Mouse (Mus musculus): ENCODE measurements around the gene Inafm1. TPM values are rescaled to one million over a fixed set of nuclear protein-coding genes. Genes with fewer than 3 reads are reported as not detected.
"Not testable (repeated sequence)": the region's sequence is repeated elsewhere in the genome, so short reads cannot be mapped to it uniquely, and the experiment has no call there.

The Inafm1 gene
- polyA plus RNA-seq, 1 experiment from 2014 or later, result 13.0 TPM

DNA sequence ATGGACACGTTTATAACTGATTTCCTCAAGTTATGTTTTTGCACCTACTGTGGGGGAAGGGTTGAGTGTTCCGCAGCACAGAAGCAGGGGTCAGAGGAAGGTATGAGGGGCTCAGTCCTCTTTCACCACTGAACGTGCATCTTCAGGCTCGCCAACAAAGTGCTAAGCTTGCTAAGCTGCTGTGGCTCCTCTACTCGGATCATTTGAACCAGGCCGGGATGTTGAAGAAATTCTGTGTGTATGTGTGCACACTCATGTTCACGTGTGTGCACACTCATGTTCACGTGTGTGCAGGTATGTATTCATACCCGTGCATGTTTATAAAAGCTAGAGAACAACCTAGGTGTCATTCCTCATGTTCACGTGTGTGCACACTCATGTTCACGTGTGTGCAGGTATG is 7.6 kb downstream of the Inafm1 start:
- DNase-seq (ENCODE audit: low read depth, low spot score), result no peak
- H3K27me3 ChIP-seq, result no peaks in the 10 kb centered on the region
- no peak for TF ChIP-seq CTCF (IDR thresholded peaks at IDR 0.05)
- ChIA-PET CTCF (no interaction called here), POLR2A (no interaction called here)
- in situ Hi-C loops (cut with MboI; ENCODE audit: low pct_unique_long_range_greater_than_20kb), result no loop called here
- no peak for ATAC-seq

DNA sequence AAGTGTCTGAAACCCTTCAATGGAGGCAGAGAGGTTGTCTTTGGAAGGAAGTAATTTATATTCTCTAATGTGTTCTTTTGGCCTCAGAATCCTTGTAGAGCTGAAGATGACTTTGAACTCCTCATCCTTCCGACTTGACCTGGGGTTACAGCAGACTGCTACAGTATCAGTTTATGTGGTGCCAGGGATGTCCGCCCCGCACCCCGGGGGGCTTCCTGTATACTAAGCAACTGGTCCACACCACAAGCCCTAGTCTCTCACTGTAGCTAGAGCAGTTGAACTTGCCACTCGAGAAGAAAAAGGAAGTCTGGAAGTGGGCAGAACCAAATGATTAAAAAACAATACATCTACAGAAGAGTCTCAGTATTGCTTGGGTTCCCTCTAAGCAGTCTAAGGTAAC is 9.6 kb downstream of the Inafm1 start:
- TF ChIP-seq CTCF (IDR thresholded peaks at IDR 0.05), result no peak
- DNase-seq (ENCODE audit: low read depth, low spot score) (no peak), ATAC-seq (no peak)
- in situ Hi-C loops (cut with MboI; ENCODE audit: low pct_unique_long_range_greater_than_20kb), result loop anchor here (5.0 kb wide), 1 partner anchor 72 kb away; no protein-coding TSS in a partner anchor
- no peaks in the 10 kb centered on the region for H3K27me3 ChIP-seq
- ChIA-PET POLR2A (interaction anchor here (0.7 kb wide), 3 partner anchors 19 to 57 kb away, joined by 3 to 4 read pairs (median 3); no protein-coding TSS in a partner anchor), CTCF (interaction anchor here (1.7 to 2.7 kb wide), 7 partner anchors 8 to 167 kb away, joined by 4 to 30 read pairs (median 10); no protein-coding TSS in a partner anchor)

DNA sequence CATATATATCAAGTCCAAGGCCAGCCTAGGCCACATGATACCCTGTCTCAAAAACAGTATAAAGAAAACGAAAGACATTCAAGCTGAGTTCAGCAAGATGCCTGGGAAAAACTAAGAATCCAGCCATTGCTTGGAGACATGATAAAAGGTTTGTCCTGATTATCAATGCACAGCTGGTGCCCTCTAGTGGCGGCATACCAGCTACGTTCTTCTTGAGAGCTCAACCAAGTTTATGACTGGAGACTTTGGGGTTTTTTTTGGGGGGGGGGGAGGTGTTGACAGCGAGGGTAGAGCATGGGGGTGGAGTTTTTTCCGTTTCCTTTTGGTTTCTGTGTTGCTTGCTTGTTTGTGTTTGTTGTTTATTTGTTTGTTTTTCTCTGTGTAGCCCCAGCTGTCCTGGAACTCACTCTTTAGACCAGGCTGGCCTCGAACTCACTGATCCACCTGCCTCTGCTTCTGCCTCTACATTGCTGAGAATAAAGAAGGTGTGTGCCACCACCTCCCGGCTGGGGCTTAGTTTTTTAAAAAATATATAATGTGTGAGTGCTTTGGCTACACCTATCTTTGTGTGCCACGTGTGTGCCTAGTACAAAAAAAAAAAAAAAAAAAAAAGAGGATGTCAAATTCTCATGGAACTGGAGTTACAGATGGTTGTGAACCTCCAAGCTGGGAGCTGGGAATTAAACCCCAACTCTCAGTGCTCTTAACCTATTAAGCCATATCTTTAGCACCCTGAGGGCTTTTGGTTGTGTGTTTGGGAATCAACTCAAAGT is 10.2 kb downstream of the Inafm1 start:
- no peak for DNase-seq (ENCODE audit: low read depth, low spot score)
- ATAC-seq, result no peak
- no peaks in the 10 kb centered on the region for H3K27me3 ChIP-seq
- ChIA-PET CTCF (interaction anchor here (0.6 to 2.7 kb wide), 12 partner anchors 9 to 499 kb away, joined by 3 to 30 read pairs (median 7); partner anchors contain the start of gene Meis3), POLR2A (interaction anchor here (0.7 to 1.2 kb wide), 4 partner anchors 10 to 56 kb away, joined by 3 to 4 read pairs (median 3); partner anchors contain the start of gene Inafm1)
- in situ Hi-C loops (cut with MboI; ENCODE audit: low pct_unique_long_range_greater_than_20kb), result loop anchor here (5.0 kb wide), 1 partner anchor 71 kb away; no protein-coding TSS in a partner anchor
- peak; percentile 76 for TF ChIP-seq CTCF (IDR thresholded peaks at IDR 0.05)

DNA sequence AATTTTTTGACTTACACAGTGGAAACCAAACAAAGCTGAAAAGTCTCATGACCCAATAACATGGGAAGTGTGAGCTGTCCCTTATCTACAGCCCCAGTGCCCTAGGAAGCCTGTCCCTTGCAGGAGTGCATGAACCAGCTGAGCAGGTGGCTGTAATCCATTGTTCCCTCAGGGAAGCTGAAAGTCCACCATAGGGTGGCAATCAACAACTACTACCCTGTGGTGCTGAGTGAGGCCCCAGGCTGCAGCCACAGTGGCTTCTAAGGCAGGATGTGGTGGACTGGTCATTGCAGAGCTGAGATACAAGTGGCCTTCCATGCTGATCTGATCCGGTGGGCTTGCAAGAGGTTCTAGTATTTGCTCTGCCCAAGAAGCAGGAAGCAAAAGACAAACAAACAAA is 12.3 kb downstream of the Inafm1 start:
- ATAC-seq, result no peak
- no peak for TF ChIP-seq CTCF (IDR thresholded peaks at IDR 0.05)
- in situ Hi-C loops (cut with MboI; ENCODE audit: low pct_unique_long_range_greater_than_20kb), result loop anchor here (5.0 kb wide), 1 partner anchor 69 kb away; no protein-coding TSS in a partner anchor
- DNase-seq (ENCODE audit: low read depth, low spot score), result no peak
- POLR2A ChIA-PET, result no interaction called here
- no peaks in the 10 kb centered on the region for H3K27me3 ChIP-seq
- CTCF ChIA-PET, result no interaction called here

DNA sequence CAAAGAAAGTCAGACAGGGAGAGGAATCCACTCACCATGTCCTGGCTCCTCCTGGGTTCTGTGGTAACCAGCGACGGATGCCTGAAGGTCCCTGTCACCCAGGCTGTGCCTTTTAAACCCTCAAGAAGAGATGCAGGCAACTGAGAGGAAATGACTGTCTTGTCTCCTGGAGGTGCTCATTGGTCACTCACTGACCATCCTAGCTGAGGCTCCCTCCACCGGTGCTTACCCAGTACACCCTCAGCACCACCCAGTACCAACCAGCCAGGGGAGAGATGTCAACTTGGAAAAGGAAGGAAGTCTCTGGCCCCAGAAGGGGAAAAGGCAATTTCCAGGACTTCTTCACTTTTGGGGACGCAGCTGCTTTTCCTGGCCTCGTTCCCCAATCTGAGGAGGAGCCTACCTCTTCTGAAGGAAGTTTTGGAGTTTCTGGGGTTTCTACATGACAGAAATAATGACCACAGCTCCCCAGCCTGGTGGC is 14.3 kb downstream of the Inafm1 start, which contains the start of gene C5ar1:
TSS of gene C5ar1 (minus strand) at position 431 of the 481 bp plus-strand sequence.
- ChIA-PET CTCF (no interaction called here), POLR2A (no interaction called here)
- no peaks in the 10 kb centered on the region for H3K27me3 ChIP-seq
- in situ Hi-C loops (cut with MboI; ENCODE audit: low pct_unique_long_range_greater_than_20kb), result no loop called here
- TF ChIP-seq CTCF (IDR thresholded peaks at IDR 0.05), result no peak
- ATAC-seq (no peak), DNase-seq (ENCODE audit: low read depth, low spot score) (no peak)

DNA sequence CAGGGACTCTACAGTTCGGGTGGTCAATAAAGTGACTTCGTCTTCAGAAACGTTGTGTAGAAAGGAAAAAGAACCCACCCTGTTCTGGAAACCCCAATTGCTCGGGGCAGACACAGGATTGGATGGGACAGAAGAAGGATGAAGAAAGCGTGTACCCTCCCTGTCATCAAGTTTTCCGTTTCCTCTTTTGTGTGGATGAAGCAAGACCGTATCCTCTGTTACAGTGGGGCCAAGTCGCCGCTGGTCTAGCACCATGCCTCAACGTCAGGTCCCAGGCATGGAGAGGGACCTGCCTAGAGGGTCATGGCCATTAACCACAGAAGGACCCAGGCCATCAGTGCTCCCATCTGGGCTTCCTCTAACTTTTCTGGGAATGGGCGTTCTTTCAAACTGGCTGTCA is 15.6 kb downstream of the Inafm1 start:
- no peak for DNase-seq (ENCODE audit: low read depth, low spot score)
- no peak for TF ChIP-seq CTCF (IDR thresholded peaks at IDR 0.05)
- H3K27me3 ChIP-seq, result no peaks in the 10 kb centered on the region
- ATAC-seq, result no peak
- CTCF ChIA-PET, result interaction anchor here (1.2 kb wide), 1 partner anchor 147 kb away, joined by 3 read pairs; no protein-coding TSS in a partner anchor
- in situ Hi-C loops (cut with MboI; ENCODE audit: low pct_unique_long_range_greater_than_20kb), result no loop called here
- POLR2A ChIA-PET, result interaction anchor here (0.6 kb wide), 1 partner anchor 15 kb away, joined by 3 read pairs; no protein-coding TSS in a partner anchor

DNA sequence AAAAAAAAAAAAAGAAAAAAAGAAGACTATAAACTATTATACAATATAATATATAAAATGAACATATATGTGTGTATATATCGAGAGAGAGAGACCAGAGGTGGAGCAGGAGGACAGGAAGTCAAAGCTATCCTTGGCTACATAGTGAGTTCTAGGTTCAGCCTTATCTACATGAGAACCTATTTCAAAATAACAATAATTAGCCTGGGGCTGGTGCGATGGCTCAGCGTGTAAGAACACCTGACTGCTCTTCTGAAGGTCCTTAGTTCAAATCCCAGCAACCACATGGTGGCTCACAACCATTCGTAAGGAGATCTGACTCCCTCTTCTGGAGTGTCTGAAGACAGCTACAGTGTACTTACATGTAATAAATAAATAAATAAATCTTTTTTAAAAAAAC is 17.5 kb downstream of the Inafm1 start:
- in situ Hi-C loops (cut with MboI; ENCODE audit: low pct_unique_long_range_greater_than_20kb), result not testable (repeated sequence)

DNA sequence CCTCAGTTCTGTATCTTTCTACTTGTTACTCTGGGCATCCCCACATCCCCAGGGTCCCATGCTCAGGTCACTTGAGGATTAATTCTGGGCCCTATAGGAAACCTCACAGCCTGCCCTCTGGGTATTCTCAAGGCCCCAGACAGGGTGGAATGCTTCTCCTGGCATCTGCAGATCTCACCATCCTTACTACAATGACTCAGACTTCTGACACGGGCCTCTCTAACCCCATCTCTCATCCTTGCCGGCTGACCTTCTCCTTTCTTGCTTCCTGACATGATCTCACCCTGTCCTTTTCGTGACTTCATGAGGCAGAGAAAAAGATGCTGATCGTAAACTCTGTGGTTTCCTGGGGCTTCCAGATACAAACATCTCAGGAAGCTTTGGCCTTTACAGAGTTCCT is 19.2 kb downstream of the Inafm1 start:
- no peak for TF ChIP-seq CTCF (IDR thresholded peaks at IDR 0.05)
- ATAC-seq (no peak), DNase-seq (ENCODE audit: low read depth, low spot score) (no peak)
- CTCF ChIA-PET, result interaction anchor here (1.0 kb wide), 1 partner anchor 9 kb away, joined by 4 read pairs; no protein-coding TSS in a partner anchor
- POLR2A ChIA-PET, result no interaction called here
- in situ Hi-C loops (cut with MboI; ENCODE audit: low pct_unique_long_range_greater_than_20kb), result no loop called here
- no peaks in the 10 kb centered on the region for H3K27me3 ChIP-seq

More for the DNA sequence above, 17.5 kb downstream of the Inafm1 start:
- CTCF ChIA-PET; ATAC-seq; H3K27me3 ChIP-seq; DNase-seq (ENCODE audit: low read depth, low spot score); POLR2A ChIA-PET: not testable (repeated sequence)

DNA sequence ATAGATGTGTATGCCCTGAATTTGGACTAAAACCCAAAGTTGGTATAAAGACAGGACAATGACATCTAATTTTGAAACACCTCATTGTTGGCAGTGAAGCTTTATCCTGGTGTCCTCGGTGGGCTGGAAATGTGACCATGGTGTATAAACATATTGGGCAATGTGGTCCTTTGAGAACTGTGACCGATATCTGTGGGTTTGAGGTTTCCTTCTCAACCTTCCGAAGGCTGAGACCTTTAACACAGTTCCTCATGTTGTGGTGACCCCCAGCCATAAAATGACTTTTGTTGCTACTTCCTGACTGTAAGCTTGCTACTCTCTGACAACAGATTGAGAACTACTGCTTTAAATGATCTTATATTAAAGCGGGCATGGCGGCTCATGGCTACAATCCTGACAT is 22.7 kb downstream of the Inafm1 start:
- ChIA-PET POLR2A (no interaction called here), CTCF (interaction anchor here (1.1 kb wide), 1 partner anchor 23 kb away, joined by 4 read pairs; no protein-coding TSS in a partner anchor)
- in situ Hi-C loops (cut with MboI; ENCODE audit: low pct_unique_long_range_greater_than_20kb), result no loop called here
- DNase-seq (ENCODE audit: low read depth, low spot score) (no peak), ATAC-seq (no peak)
- no peaks in the 10 kb centered on the region for H3K27me3 ChIP-seq
- no peak for TF ChIP-seq CTCF (IDR thresholded peaks at IDR 0.05)

DNA sequence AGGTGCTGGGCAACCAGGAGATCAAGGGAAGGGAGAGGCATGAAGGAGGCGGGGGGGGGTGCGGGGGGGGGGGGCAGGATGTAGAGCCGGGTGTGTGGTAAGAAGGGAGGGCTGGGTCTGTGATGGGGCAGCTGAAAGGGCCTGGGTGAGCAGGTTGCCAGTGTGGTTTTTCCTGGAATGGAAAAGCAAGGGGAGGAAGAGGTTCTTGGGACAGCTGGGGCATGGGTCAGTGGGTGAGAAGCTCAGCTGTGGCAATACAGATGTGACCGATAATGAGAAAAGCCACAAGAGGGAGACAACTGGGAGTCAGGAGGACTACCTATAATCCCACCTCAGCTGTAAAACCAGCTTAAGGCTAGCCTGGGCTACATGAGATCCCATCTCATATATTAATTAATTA is 27.5 kb downstream of the Inafm1 start:
- TF ChIP-seq CTCF (IDR thresholded peaks at IDR 0.05), result no peak

DNA sequence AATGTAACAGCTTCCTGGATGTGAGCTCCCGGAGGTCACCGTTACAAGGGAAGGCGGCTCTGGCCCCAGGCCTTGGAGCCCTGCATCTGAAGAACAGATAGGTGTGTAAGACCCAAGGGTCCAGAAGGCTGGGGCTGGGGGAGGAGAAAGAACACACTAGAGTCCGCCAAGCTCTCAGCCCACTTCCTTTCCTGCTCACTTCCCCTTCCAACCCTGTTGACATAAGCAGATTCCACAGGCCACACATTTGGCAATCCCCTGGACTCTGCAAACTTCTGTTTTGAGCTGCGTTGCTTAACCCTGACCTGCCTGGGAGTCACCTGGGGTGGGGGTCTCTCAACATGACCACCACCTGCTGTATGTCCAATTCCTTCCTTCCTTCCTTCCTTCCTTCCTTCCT is 29.4 kb downstream of the Inafm1 start, which contains the start of gene C5ar2:
TSS of gene C5ar2 (minus strand) at position 88 of the 400 bp plus-strand sequence.
- no peaks in the 10 kb centered on the region for H3K27me3 ChIP-seq
- no peak for ATAC-seq
- ChIA-PET CTCF (no interaction called here), POLR2A (no interaction called here)
- no peak for TF ChIP-seq CTCF (IDR thresholded peaks at IDR 0.05)
- in situ Hi-C loops (cut with MboI; ENCODE audit: low pct_unique_long_range_greater_than_20kb), result no loop called here
- DNase-seq (ENCODE audit: low read depth, low spot score), result no peak

More for the DNA sequence above, 27.5 kb downstream of the Inafm1 start:
- ATAC-seq (no peak), DNase-seq (ENCODE audit: low read depth, low spot score) (no peak)
- in situ Hi-C loops (cut with MboI; ENCODE audit: low pct_unique_long_range_greater_than_20kb), result no loop called here
- no peaks in the 10 kb centered on the region for H3K27me3 ChIP-seq
- ChIA-PET POLR2A (no interaction called here), CTCF (no interaction called here)

All from Patski (cell line).